Mouse (Mus musculus): ENCODE data around the gene Nrxn3.

GRCm38 (mm10) chr12:90196161-90196560 lies 1473.5 kb downstream of the Nrxn3 start:
- TF ChIP-seq CTCF (IDR thresholded peaks at IDR 0.05; ENCODE audit: borderline replicate concordance, control insufficient read depth, extremely low read depth, insufficient read depth, low read length, poor library complexity) (no peak), POLR2A (IDR thresholded peaks at IDR 0.05; ENCODE audit: control insufficient read depth, extremely low read depth, insufficient read depth, low read length, poor library complexity) (no peak)

Data from thymus, adult 2 months (tissue).